Mouse (Mus musculus): Measurements from ENCODE around the gene Taok2. TPM values are rescaled to one million over a fixed set of nuclear protein-coding genes. Genes with fewer than 3 reads are reported as not detected.
"Not testable (repeated sequence)": the region's sequence is repeated elsewhere in the genome, so short reads cannot be mapped to it uniquely, and the experiment has no call there.

Taok2 gene
- polyA plus RNA-seq (2012; rRNA removed): 55.8 and 65.4 TPM in 2 replicates

DNA sequence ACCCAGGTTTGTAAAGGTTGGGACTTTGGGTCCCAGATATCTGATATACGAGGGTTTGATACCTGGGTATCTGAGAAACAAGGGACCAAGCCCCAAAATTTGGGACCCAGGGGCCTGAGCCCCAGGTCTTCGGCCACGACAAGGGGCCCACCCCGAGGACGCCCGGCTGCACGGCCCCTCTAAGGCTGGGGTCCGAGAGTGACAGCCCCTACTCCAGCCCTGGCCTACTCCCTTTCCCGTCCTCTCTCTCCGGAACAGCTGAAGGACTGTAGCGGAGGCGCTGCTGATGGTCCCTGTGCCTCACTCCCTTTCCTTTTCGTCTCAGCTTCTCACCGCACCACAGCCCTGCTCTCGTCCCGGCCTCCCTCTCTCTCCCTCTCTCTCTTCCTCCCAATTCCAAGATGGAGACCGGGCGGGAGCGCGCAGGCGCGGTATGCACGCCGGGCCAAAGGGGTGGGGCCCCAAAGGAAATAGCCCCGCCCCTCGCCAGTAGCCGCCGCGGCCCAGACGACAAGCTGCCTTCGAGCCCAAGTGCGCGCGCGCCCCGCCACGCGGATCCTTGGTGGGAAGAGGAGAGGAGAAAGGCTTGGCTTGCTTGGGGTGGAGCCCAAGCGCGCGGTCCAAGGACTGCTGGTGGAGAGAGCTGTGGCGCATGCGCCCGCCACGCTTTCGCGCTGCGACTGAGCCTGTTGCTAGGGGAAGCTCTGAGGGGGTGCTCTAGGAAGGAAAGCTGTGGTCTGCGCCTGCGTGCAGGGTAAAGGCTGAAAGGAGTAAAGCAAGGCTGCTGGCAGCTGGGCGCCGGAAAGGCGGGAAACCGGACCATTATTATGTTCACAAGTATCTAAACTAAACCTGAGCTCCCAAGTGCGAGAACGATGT, at the start of gene Taok2:
TSS of gene Taok2 (minus strand) at position 418 of the 879 bp plus-strand sequence.
- DNase-seq (ENCODE audit: low spot score): peak; percentile 97

DNA sequence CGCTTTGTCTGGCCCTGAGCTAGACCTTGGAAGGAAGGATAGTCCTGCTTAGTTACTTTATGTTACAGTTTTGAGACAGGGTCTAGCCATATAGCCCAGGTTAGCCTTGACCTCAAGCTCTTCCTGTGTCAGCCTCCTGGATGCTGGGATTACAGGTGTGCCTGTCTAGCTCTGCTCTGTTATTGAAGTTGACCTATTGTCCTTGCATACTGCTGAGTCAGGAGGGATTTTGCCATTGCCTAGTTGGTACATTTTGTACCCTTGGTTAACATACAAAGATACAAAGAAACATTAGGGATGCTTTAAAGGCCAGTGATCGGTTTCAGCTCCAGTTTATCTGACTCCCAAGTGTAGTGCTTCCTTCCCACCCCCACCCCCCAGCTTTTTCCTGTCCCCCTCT, 48.1 kb upstream of the Taok2 start:
- DNase-seq (ENCODE audit: low spot score): no peak

GRCm38 (mm10) chr7:126929046-126929445, 44.5 kb upstream of the Taok2 start:
- DNase-seq (ENCODE audit: low spot score): no peak

- peak; percentile 85 for DNase-seq (ENCODE audit: low spot score)
These were observed 44.0 kb upstream of the Taok2 start, which contains the start of gene Kctd13 for GRCm38 (mm10) chr7:126928384-126929037. Gene Kctd13 (plus strand): TSS chr7:126928879.

DNA sequence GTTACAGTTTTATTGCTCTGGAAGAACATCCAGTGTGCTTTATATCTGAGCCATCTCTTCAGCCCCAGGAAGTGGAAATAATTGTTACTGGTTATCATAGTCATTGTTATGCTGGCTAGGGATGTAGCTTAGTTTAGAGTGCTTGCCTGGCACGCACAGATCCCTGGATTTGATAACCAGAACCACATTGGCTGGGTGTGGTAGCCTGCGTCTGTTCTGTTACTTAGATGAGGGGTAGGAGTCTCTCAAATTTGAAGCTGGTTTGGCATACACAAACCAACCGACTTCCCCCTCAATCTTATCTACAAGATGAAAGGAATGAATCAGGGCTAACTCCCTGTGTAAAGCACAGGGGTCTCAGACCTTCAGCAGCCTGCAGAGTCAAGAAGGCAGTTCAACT, 41.8 kb upstream of the Taok2 start:
- no peak for DNase-seq (ENCODE audit: low spot score)

GRCm38 (mm10) chr7:126923999-126924398, 39.5 kb upstream of the Taok2 start:
- DNase-seq (ENCODE audit: low spot score): no peak

GRCm38 (mm10) chr7:126922624-126923060, 38.1 kb upstream of the Taok2 start, which contains the start of gene Tmem219:
Gene Tmem219 (minus strand): TSS chr7:126922917.
- DNase-seq (ENCODE audit: low spot score): no peak

DNA sequence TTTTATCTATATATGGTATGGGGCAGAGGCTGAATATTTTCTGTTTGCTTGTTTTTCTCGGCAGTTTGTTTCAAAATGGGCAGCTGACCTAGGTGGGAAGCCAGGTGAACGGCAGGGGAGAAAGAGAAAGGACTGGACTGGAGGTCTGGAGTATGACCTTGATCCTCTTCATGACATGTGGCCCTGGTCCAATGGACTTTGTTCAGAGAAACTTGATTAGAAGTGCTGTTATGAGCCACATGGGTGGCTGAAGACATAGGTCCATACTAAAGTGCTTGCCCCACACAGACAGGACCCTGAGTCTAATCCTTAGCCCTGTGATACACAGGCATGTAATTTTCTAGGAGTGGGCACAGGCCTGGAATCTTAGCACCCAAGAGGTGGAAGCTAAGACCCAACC, 37.1 kb upstream of the Taok2 start:
- DNase-seq (ENCODE audit: low spot score): no peak

DNA sequence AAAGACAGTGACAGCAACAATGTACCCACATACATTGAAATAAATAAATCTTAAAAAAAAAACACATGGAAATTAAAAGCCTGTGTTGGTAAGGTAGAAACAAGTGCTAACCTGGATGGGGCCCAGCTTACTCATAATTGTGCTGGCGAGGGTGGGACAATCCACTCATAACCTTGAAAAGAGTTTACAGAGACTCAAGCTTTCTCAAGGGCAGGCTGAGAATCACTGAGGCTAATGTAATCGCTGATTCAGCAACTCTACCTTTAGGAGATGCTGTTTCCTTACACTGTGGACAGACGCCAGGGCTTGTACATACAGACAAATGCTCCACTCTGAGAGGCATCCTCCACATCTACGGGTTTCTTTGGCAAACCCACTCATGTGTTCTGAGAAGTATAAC, 35.5 kb upstream of the Taok2 start:
- DNase-seq (ENCODE audit: low spot score): no peak

DNA sequence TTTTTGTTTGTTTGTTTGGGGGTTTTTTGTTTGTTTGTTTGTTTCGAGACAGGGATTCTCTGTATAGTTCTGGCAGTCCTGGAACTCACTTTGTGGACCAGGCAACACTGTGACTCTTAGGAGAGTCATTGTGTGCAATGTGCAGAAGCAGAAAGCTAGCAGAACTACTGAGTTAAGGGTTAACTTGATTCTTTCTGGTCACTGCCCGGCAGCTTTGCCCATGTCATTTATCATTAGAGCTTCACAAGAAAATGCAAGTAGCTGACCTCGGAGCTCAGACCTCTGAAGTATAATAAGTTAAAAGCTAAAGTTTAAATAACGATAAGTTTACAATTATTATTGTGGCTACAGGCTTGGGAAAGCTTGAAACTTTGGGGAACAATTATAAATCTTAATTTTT, 33.9 kb upstream of the Taok2 start:
- not testable (repeated sequence) for DNase-seq (ENCODE audit: low spot score)

GRCm38 (mm10) chr7:126914844-126915243, 30.3 kb upstream of the Taok2 start:
- no peak for DNase-seq (ENCODE audit: low spot score)

- DNase-seq (ENCODE audit: low spot score): no peak
These were observed 21.1 kb upstream of the Taok2 start for GRCm38 (mm10) chr7:126905590-126905989.

DNA sequence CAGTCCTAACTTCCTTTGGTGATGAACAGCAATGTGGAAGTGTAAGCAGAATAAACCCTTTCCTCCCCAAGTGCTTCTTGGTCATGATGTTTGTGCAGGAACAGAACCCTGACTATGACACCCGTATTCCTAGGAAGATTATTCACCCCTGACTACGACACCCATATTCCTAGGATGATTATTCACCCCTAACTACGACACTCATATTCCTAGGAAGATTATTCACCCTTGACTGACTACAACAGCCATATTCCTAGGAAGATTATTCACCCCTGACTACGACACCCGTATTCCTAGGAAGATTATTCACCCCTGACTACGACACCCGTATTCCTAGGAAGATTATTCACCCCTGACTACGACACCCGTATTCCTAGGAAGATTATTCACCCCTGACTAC, 15.3 kb upstream of the Taok2 start:
- DNase-seq (ENCODE audit: low spot score): not testable (repeated sequence)

DNA sequence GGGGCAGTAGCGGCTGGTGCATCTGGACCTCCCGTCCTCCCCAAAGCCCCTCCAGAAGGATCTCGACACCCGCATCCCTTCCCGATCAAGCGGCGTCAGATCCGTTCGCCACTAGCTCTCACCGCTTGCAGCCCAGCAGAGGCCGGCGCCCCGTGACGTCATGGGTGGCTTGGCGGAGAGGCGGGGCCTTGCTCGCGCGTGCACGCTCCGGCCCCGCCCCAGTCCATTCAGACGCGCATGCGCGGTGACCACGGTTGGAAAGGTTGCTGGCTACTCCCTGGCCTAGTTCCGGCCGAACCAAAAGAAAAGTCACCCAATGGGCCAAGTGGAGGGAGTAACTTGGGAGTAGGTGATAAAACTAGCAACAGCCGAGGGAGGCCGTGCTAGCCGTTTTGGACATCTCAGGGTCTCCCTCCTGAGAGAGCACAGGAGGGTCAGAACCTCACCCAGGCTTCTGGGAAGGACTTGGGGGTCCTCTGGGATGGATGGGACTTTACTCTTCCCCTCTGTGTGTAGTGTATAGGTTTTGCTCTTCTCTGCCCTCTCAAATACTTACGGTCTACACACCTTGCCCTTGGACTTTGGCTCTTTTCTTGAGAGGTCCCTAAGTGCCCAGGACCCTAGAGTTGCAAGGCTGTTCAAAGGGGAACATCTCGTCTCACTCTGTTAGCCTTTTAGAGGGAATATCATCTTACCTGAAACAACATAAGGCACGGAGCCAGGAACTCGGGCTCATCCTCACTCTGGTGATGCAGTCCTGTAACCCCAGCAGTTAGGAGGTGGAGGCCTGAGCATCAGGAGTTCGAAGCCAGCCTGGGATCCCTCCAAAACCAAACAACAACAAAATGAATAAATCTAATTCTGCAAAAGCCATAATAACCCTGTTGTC, 13.8 kb upstream of the Taok2 start:
- peak; percentile 97 for DNase-seq (ENCODE audit: low spot score)

GRCm38 (mm10) chr7:126897390-126898101, 13.0 kb upstream of the Taok2 start:
- DNase-seq (ENCODE audit: low spot score): no peak

DNA sequence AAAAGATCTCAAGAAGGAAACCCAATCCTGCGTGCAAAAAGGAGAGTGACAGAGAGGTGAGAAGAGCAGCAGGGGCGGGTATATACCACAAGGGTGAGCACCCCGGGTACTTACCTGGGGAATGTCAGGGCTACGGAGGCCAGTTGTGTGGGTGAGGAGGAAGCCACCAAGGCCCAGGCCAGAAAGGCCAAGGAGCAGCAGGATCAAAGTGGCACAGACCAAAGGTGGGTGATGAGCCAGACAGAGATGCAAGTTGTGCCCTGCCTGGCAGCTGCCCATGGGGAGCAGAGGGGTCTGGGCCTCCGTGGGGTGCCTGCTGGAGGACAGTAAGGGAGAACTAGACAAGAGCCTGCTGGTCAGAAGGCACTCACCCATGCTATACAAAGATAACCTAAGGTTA, 12.4 kb upstream of the Taok2 start:
- DNase-seq (ENCODE audit: low spot score): no peak

GRCm38 (mm10) chr7:126888852-126889251, 4.3 kb upstream of the Taok2 start:
- DNase-seq (ENCODE audit: low spot score): no peak

DNA sequence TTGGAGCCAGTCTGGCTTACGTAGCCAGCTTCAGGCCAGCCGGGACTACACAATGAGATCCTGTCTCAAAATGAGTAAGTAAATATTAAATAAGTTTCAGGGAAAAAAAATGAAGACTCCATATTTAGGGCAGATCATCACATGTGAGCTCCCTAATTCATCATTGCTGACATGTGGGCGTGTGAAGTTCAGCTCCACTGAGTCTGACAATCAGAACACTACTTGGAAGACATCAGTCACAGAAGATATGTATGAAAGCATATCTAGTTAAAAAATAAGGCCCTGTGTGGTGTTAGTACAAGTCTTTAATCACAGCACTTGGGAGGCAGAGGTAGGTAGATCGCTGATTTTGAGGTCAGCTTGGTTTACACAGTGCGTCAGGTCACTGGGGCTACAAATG, 2.8 kb upstream of the Taok2 start:
- DNase-seq (ENCODE audit: low spot score): no peak

DNA sequence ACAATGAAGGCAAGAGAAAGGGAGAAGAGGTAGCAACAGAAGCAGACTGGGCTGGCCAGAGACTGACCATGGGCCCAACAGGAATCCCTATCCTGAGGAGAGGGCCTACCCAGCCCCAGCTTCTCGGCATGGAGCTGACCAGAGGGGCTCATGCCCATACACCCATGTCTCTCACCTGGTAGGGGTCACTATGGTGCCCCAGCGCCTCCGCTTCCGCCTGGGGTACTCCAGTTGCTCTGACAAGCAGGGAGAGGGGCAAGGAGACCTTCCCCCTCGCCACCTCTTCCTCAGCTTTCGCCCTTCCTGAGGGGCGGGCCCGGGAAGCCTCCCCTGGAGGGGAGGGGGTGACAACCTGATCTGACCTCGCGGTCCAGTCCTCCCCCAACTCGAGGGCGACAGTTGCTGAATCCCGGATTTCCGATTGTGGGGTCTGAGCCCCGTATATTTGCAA, 747 bp downstream of the Taok2 start:
- DNase-seq (ENCODE audit: low spot score): no peak

- DNase-seq (ENCODE audit: low spot score): no peak
These were observed 3.5 kb downstream of the Taok2 start for GRCm38 (mm10) chr7:126881040-126881439.

DNA sequence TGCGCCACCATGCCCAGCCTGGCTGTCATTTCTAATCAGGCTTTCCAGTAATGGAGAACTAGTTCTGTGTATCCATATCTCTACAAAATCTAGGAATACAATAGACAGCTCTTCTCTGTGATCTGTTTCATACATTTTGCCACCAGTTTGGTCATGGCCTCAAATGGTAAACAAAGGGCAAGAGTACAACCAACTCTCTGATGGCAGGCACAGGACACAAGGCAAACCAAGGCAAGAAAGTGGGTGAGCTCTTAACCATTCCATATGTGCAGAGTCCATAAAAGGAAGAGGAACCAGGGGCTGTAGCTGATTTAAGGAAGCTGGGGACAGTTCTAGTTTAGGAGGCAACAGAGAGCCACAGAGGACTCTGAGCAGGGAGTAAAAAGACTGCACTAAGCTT, 7.3 kb downstream of the Taok2 start:
- DNase-seq (ENCODE audit: low spot score): no peak
